Mouse (Mus musculus) heart, adult 2 months (tissue): ENCODE data around the gene Arhgap11a.

Source experiments
- CTCF ChIP-seq: fragments of 200-600 bp; IDR thresholded peaks from 2 replicates; pipeline ENCODE4 v1.8.1; 2022; ENCODE audit warnings: antibody characterized with exemption, mild to moderate bottlenecking, moderate library complexity
- EP300 ChIP-seq: fragments of 200-500 bp; IDR thresholded peaks from 2 replicates; pipeline ENCODE4 v1.6.1; 2011; ENCODE audit warnings: low read depth, low read length, control low read depth; ENCODE audit not compliant: insufficient read depth

DNA sequence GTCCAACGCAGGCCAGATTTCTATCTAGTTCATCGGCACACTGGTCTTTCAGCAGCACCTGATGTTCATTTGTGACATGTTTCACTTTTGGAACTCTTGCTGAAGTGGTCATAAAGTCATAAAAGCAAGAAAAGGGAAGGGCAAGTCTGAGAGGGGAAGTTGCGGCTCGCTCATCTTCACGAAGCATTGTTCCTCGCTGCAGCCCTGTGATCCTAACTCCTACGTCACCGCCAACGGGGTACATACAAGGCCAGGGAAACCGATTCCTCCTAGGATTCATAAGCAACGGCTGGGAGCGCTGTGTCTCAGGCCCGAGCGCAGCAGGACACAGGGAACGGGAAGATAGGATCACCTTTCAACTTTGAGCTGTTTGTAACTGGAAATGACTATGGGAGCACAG is 28.3 kb downstream of the Arhgap11a start:
- no peak for TF ChIP-seq CTCF
- no peak for TF ChIP-seq EP300
